Mouse (Mus musculus) lung, adult 2 months (tissue): ENCODE measurements at regions not wholly inside any gene's neighbourhood (a gene's known extent, or its start where the extent isn't known, plus 50 kb on each side); places are given as distances from the start of the nearest gene placed in this dataset.

ENCODE experiments used
- CTCF ChIP-seq: fragments of 200-500 bp; IDR thresholded peaks from 2 replicates; pipeline ENCODE4 v1.5.1; 2011; ENCODE audit warnings: mild to moderate bottlenecking, low read length, control low read depth; ENCODE audit not compliant: insufficient read depth
- POLR2A ChIP-seq: fragments of 200-500 bp; IDR thresholded peaks from 2 replicates; pipeline ENCODE4 v1.6.1; 2011; ENCODE audit warnings: low read depth, mild to moderate bottlenecking, control low read depth, low read length, borderline replicate concordance; ENCODE audit errors: extremely low read depth

DNA sequence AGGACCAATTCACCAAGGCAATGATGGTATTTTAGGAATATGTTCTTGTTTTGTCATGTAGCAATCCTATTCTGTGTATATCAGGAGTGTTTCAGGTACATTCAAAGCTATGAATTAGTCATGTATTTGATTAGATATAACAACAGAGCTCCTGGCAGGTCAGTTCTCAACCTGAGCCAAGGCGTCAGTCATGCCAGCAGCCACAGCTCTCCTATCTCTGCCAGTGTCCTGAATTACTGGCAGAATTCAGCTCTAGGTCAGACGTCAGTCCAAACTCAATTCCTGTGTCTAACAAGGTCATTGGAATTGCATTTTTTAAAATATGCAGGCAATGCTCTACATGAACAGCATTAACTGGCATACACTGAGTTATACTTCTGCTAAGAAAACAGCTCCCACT, 228.6 kb upstream of the Tet2 start:
- no peak for TF ChIP-seq CTCF
- TF ChIP-seq POLR2A = no peak
